Mouse (Mus musculus) hindbrain, embryonic 13.5 days (tissue): Measurements from ENCODE around the gene Parp1. TPM values are rescaled to one million over a fixed set of nuclear protein-coding genes. Genes with fewer than 3 reads are reported as not detected.
"Not testable (repeated sequence)": the region's sequence is repeated elsewhere in the genome, so short reads cannot be mapped to it uniquely, and the experiment has no call there.

ENCODE experiments used
- ATAC-seq: fragments of 200-750 bp; cut with Nextera tagmentation; 2 replicates; pipeline ENCODE4 v1.8.0; 2017; ENCODE audit warnings: moderate TSS enrichment; ENCODE audit not compliant: low FRiP score
- H3K27ac ChIP-seq: fragments of 300-500 bp; sonication (generic); 2 replicates; pipeline ENCODE4 v1.5.1; 2015; ENCODE audit warnings: inconsistent platforms, mild to moderate bottlenecking, moderate library complexity
- H3K27me3 ChIP-seq: fragments of 300-500 bp; sonication (generic); 2 replicates; pipeline ENCODE4 v1.6.1; 2015; ENCODE audit warnings: mild to moderate bottlenecking, inconsistent platforms
- H3K36me3 ChIP-seq: fragments of 300-500 bp; sonication (generic); 2 replicates; pipeline ENCODE4 v1.6.1; 2015; ENCODE audit warnings: mild to moderate bottlenecking, inconsistent platforms
- H3K4me1 ChIP-seq: fragments of 300-500 bp; sonication (generic); replicated peaks from 2 replicates; pipeline ENCODE4 v1.6.1; 2015; ENCODE audit warnings: inconsistent platforms
- H3K4me2 ChIP-seq: fragments of 300-500 bp; sonication (generic); 2 replicates; pipeline ENCODE4 v1.6.1; 2015; ENCODE audit warnings: inconsistent platforms, mild to moderate bottlenecking, moderate library complexity
- H3K4me3 ChIP-seq: fragments of 300-500 bp; sonication (generic); 2 replicates; pipeline ENCODE4 v1.5.1; 2015; ENCODE audit warnings: mild to moderate bottlenecking, inconsistent platforms
- H3K9ac ChIP-seq: fragments of 300-500 bp; sonication (generic); 2 replicates; pipeline ENCODE4 v1.6.1; 2015; ENCODE audit warnings: mild to moderate bottlenecking, inconsistent platforms
- H3K9me3 ChIP-seq: fragments of 300-500 bp; sonication (generic); 2 replicates; pipeline ENCODE4 v1.6.1; 2016; ENCODE audit warnings: inconsistent platforms
- WGBS: fragments of 180-500 bp; shearing (Covaris S2); methylation state at CpG from one replicate; pipeline ENCODE4 v1.1.7; 2015; 5-methylcytosine and 5-hydroxymethylcytosine counted together
- polyA plus RNA-seq: library from polyadenylated mRNA; unstranded; fragments of >200 nt; fragmentation: Nextera tagmentation; extraction: Ambion mirVana; gene quantifications from 2 replicates; pipeline ENCODE4 v1.2.1, GENCODE M21; 2015

Parp1 gene
- polyA plus RNA-seq, 1 experiment from 2014 or later, result 113 TPM

DNA sequence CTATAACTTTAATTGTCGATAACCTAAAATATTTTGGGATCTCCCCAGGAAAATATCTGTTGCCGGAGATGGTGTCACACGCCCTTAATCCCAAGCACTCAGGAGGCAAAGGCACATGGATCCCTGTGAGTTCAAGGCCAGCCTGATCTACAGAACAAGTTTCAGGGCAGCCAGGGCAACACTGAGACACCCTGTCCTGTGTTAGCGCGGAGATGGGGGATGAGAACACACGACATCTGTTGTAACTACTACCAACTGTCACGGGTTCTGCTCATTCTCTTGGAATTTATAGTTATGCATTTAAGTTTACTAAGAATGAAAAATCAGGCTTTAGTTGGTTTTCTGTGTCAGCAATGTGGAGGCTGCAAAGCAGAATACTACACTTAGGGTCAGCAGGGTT lies 476 bp upstream of the Parp1 start:
- 35% methylated on average over 7 of the region's 7 CpGs for WGBS
- peak overlapping the region; percentile 95 for H3K4me3 ChIP-seq

DNA sequence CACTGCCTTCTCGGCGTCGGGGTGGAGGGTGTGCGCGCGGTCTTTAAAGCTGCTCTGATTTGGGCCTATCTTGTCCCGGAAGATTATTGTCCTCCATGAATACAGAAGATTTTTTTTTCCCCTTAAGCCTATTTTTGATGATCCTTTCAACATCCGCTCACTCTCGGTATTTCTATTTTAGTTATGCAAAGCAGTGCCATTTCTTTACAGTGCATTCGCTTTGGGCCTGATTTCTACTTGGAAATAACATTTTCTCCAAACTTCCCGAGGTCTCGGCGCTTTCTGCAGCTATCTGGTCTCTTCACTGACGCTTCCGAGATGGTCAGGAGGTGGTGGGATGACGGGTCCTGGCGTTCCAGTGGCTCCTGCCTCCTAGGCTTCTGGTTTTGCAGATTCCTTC lies 729 bp downstream of the Parp1 start:
- Histone ChIP-seq H3K4me2 (peak overlapping the region; percentile 94), H3K9ac (peak overlapping the region; percentile 96), H3K27me3 (no peaks in the 10 kb centered on the region), H3K4me1 (peaks cover 38% of the 10 kb centered on the region), H3K4me3 (peak overlapping the region; percentile 95), H3K9me3 (no peaks in the 10 kb centered on the region), H3K36me3 (peaks cover 25% of the 10 kb centered on the region), H3K27ac (peak overlapping the region; percentile 95)
- no peak for ATAC-seq
- under 1% methylated on average over 17 of the region's 17 CpGs for WGBS

More for the DNA sequence above, 476 bp upstream of the Parp1 start:
- peak overlapping the region; percentile 94 for H3K4me2 ChIP-seq
- ATAC-seq, result peak; percentile 49
- H3K36me3 ChIP-seq, result 0 out of 2 replicates have a peak, but pooled peaks cover 13% of the 10 kb centered on the region
- peak overlapping the region; percentile 96 for H3K9ac ChIP-seq
- H3K27ac ChIP-seq, result peak overlapping the region; percentile 95
- H3K9me3 ChIP-seq, result no peaks in the 10 kb centered on the region
- peaks cover 38% of the 10 kb centered on the region for H3K4me1 ChIP-seq
- H3K27me3 ChIP-seq, result no peaks in the 10 kb centered on the region

DNA sequence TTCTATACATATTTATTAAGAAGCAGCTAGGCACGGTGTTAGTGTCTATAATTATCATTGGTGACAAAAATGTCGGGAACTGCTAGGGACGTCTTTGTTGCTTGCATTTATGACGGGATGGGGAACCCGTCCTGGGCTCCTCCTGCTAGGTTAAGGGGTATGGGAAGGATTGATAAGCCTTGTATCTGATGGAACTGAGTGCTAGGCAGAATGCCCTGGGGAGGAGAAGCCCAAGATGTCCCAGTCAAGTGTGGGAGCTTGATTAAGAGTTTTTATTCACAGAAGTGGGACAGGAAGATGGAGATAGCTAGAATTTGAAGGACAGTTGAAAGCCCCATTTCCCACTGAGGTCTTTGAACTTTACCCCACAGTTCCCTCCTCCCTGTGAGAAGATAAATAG lies 1.5 kb downstream of the Parp1 start:
- peak overlapping the region; percentile 95 for H3K27ac ChIP-seq
- H3K4me3 ChIP-seq, result peak overlapping the region; percentile 95
- WGBS, result 10% methylated on average over 5 of the region's 5 CpGs
- no peak for ATAC-seq
- H3K4me2 ChIP-seq, result peak overlapping the region; percentile 94
- H3K27me3 ChIP-seq, result no peaks in the 10 kb centered on the region
- peaks cover 31% of the 10 kb centered on the region for H3K36me3 ChIP-seq
- no peaks in the 10 kb centered on the region for H3K9me3 ChIP-seq
- peaks cover 38% of the 10 kb centered on the region for H3K4me1 ChIP-seq
- H3K9ac ChIP-seq, result peak overlapping the region; percentile 96

DNA sequence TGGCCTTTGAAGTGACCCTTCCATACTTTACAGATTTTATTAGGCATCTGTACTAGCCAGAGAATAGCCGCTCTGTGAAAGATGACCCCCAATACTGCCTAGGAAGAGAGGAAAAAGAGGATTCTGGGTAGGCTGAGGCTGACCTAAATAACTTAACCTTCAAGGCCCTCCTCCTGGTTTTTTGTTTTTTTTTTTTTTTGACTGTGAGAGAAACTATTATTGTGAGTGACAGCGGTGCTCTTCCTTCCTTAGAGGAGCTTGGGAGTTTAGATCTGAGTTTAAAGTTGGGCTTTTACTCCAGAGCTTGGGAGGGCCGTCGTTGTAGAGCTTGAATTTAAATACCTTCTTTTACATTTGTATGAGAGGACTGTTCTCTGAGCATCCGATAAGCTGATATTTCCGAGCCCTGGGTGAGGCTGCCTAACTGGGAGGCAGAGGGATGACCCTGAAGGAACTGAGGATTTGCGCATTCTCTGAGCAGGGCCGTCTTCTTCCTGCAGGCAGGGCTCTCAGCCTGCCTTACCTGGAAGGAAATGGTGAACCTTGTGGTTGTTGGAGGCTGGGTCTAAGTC lies 2.4 kb downstream of the Parp1 start:
- 65% methylated on average over 8 of the region's 8 CpGs for WGBS
- Histone ChIP-seq H3K4me1 (peaks cover 38% of the 10 kb centered on the region), H3K4me3 (peak overlapping the region; percentile 95), H3K9me3 (no peaks in the 10 kb centered on the region), H3K27ac (no peak overlapping the region), H3K9ac (peak overlapping the region; percentile 96; the same call in 1 of the 2 replicates), H3K4me2 (peak overlapping the region; percentile 94), H3K36me3 (peaks cover 38% of the 10 kb centered on the region), H3K27me3 (no peaks in the 10 kb centered on the region)
- no peak for ATAC-seq

DNA sequence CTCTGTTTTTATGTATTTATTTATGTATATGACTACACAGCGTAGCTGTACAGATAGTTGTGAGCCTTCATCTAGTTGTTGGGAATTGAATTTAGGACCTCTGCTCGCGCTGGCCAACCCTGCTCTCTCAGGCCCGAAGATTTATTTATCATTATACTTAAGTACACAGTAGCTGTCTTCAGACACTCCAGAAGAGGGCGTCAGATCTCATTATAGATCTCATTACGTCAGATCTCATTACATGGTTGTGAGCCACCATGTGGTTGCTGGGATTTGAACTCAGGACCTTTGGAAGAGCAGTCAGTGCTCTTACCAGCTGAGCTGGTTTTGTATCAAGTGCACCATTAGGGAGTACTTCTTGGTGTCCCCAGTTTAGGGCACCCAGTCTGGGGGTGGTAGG lies 3.0 kb downstream of the Parp1 start:
- H3K27ac ChIP-seq, H3K27me3 ChIP-seq, H3K9me3 ChIP-seq, ATAC-seq, H3K9ac ChIP-seq: not testable (repeated sequence)
- Histone ChIP-seq H3K4me3 (peak overlapping the region; percentile 95; the same call in 1 of the 2 replicates), H3K4me2 (peak overlapping the region; percentile 94; the same call in 1 of the 2 replicates), H3K4me1 (peaks cover 38% of the 10 kb centered on the region), H3K36me3 (peaks cover 44% of the 10 kb centered on the region)
- 85% methylated on average over 6 of the region's 6 CpGs for WGBS

DNA sequence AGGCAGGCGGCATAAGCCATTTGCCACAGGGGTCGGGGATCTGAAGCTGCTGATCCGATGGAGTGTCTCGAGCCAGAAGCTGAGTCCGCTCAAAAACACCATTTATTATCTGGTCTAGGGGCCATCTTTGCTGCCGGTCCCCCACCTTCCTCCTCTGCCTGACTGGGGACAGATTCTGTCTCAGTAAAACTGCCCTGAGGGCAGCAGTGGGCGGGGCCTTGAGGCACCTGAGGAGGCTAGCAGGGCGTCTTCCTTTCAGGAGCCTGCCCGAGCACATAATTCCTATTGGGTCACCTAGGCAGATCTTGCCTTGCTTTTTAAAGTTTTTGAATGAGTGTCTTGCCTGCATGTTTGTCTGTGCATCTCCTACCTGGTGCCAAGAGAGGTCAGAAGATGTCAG lies 3.4 kb downstream of the Parp1 start:
- Histone ChIP-seq H3K27ac (no peak overlapping the region), H3K27me3 (no peaks in the 10 kb centered on the region), H3K4me1 (peaks cover 38% of the 10 kb centered on the region), H3K36me3 (peaks cover 48% of the 10 kb centered on the region), H3K4me2 (no peak overlapping the region), H3K9ac (no peak overlapping the region), H3K9me3 (no peaks in the 10 kb centered on the region), H3K4me3 (no peak overlapping the region)
- 95% methylated on average over 9 of the region's 9 CpGs for WGBS
- ATAC-seq, result no peak

DNA sequence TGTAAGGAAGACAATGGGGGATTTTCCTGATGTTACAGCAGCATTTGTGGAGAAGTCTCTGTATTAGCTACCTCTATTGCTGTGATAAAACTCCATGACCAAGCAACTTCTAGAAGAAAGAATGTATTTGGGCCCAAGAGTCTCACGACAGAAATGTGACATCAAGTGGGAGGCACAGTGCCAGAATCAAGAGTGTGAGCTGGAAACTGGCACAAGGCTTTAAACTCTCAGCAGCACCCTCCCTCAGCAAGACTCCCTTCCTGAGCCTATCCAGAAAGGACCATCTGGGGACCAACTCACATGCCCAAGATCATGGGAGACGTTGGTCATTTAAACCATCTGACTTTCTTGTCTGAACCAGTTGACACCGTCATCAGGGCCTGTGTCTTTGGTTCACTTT lies 7.8 kb downstream of the Parp1 start:
- no peak overlapping the region for H3K4me3 ChIP-seq
- no peak overlapping the region for H3K9ac ChIP-seq
- ATAC-seq, result no peak
- H3K4me1 ChIP-seq, result peaks cover 15% of the 10 kb centered on the region
- peaks cover 91% of the 10 kb centered on the region for H3K36me3 ChIP-seq
- no peaks in the 10 kb centered on the region for H3K9me3 ChIP-seq
- no peaks in the 10 kb centered on the region for H3K27me3 ChIP-seq
- WGBS, result 90% methylated on average over 3 of the region's 3 CpGs
- H3K4me2 ChIP-seq, result no peak overlapping the region
- no peak overlapping the region for H3K27ac ChIP-seq

DNA sequence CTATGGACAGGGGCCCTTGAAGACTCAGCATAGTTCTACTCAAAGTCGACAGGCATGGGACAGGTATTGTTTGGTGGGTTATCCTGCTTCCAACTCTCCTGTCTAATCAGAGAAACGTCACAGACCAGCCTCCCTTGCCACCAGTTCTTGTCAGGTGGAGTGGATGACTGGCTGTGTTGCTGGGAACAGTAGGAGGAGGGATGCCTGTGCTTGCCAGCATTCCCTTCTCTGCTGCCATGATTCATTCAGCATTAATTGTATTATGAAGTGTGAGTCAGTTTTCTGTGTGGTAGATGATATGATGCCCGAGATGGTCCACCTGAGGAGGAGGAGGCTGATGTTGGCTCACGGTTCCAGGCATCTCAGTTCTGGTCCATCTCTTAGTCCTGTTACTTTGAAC lies 9.1 kb downstream of the Parp1 start:
- no peak overlapping the region for H3K4me2 ChIP-seq
- H3K9ac ChIP-seq, result no peak overlapping the region
- no peaks in the 10 kb centered on the region for H3K9me3 ChIP-seq
- no peak overlapping the region for H3K27ac ChIP-seq
- H3K4me3 ChIP-seq, result no peak overlapping the region
- H3K27me3 ChIP-seq, result no peaks in the 10 kb centered on the region
- H3K4me1 ChIP-seq, result peaks cover 2% of the 10 kb centered on the region; the same call in 1 of the 2 replicates
- H3K36me3 ChIP-seq, result peaks cover 95% of the 10 kb centered on the region
- 88% methylated on average over 4 of the region's 4 CpGs for WGBS
- no peak for ATAC-seq

DNA sequence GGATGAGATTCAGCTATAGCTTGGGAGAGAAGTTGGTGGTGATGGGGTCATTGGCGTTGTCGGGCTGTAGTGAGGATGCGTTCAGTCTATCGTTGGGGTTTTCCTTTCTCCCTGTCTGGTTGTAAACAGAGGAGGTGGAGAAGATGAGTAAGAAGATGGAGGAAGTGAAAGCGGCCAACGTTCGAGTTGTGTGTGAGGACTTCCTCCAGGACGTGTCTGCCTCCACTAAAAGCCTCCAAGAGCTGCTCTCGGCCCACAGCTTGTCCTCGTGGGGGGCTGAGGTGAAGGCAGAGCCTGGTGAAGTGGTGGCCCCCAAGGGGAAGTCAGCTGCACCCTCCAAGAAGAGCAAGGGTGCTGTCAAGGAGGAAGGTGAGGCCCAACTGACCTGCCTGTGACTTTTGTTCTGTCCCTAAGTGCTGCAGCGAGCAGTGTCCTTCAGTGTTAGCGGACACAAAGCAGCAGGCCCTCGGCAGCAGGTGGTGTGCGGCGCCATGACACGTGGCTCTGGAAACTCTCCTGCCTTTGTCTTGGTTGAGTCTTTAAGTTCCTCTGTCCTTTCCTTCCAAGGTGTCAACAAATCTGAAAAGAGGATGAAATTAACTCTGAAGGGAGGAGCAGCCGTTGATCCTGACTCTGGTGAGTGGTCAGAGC lies 19.2 kb downstream of the Parp1 start:
- H3K36me3 ChIP-seq, result peaks cover 99% of the 10 kb centered on the region
- no peaks in the 10 kb centered on the region for H3K4me1 ChIP-seq
- H3K27ac ChIP-seq, result no peak overlapping the region
- no peak overlapping the region for H3K4me3 ChIP-seq
- H3K27me3 ChIP-seq, result no peaks in the 10 kb centered on the region
- no peak overlapping the region for H3K9ac ChIP-seq
- no peak overlapping the region for H3K4me2 ChIP-seq
- H3K9me3 ChIP-seq, result no peaks in the 10 kb centered on the region
- 96% methylated on average over 17 of the region's 17 CpGs for WGBS
- ATAC-seq, result no peak

DNA sequence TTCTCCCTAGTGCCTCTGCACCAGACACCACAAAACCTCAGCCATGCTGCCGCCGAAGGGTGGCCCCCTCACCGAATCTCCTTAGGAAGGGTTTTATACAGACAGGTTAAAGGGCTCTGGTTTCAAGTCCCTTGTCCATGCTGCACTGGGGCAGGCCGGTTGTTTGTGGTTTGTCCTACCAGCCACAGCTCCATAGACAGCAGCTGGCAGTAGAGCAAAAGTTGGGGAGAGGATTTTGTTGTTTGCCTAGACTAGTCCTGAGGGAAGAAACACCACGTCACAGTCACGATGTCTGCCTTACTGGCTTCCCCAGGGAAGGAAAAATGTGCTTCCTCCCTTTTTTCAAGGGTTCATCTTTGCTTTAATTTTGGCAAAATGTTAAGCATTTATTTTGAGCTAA lies 31.9 kb downstream of the Parp1 start:
- H3K27me3 ChIP-seq, result no peaks in the 10 kb centered on the region
- 95% methylated on average over 6 of the region's 6 CpGs for WGBS

DNA sequence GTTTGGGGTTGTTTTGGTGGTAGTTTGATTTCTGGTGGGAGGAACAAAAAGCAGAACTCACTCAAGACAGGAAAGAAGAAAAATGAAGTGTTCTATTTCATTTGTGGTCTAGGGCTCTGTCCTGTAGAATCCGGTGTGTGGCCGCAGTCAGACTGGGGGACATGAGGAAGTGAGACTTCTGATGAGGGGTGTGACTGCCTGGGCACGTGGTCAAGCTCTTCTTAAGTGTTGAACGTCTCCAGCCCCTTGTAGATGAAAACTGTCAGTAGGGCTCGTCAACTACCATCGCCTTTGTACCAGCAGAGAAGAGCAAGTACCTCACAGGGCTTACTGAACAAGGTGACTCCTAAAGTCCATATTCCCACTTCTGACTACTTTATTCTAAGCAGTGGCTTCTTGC lies 33.1 kb downstream of the Parp1 start:
- H3K27ac ChIP-seq, result no peak overlapping the region
- H3K36me3 ChIP-seq, result peaks cover 77% of the 10 kb centered on the region
- no peaks in the 10 kb centered on the region for H3K9me3 ChIP-seq
- 93% methylated on average over 6 of the region's 6 CpGs for WGBS
- no peak overlapping the region for H3K4me3 ChIP-seq
- no peak overlapping the region for H3K4me2 ChIP-seq
- no peaks in the 10 kb centered on the region for H3K27me3 ChIP-seq
- H3K9ac ChIP-seq, result no peak overlapping the region
- ATAC-seq, result no peak
- no peaks in the 10 kb centered on the region for H3K4me1 ChIP-seq

More for the DNA sequence above, 31.9 kb downstream of the Parp1 start:
- no peaks in the 10 kb centered on the region for H3K9me3 ChIP-seq
- H3K4me3 ChIP-seq, result no peak overlapping the region
- H3K36me3 ChIP-seq, result peaks cover 90% of the 10 kb centered on the region
- no peak for ATAC-seq
- H3K27ac ChIP-seq, result no peak overlapping the region
- no peak overlapping the region for H3K9ac ChIP-seq
- H3K4me2 ChIP-seq, result no peak overlapping the region
- no peaks in the 10 kb centered on the region for H3K4me1 ChIP-seq

DNA sequence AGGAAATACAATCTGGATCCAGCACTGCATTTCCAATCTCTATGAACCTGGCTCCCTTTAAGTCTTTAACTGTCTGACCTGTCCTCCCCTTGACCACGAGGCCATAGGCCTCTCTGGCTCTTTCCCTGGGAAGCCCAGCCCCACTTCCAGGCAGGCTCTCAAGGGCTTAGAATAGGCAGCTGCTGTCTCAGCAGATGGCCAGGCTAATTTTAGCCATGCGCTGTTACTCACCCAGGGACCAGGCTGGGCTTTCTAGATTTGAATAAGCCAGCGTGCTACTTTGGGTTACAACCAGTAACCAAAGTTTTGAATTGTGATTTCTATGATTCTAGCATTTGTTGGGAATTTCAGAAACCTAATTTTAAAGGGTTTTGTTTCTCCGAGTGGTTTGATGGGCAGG lies 35.9 kb downstream of the Parp1 start:
- Histone ChIP-seq H3K4me1 (no peaks in the 10 kb centered on the region), H3K4me3 (no peak overlapping the region), H3K27ac (no peak overlapping the region), H3K9ac (no peak overlapping the region), H3K9me3 (no peaks in the 10 kb centered on the region), H3K27me3 (no peaks in the 10 kb centered on the region), H3K36me3 (peaks cover 52% of the 10 kb centered on the region), H3K4me2 (no peak overlapping the region)
- WGBS, result 71% methylated on average over 4 of the region's 4 CpGs
- no peak for ATAC-seq

DNA sequence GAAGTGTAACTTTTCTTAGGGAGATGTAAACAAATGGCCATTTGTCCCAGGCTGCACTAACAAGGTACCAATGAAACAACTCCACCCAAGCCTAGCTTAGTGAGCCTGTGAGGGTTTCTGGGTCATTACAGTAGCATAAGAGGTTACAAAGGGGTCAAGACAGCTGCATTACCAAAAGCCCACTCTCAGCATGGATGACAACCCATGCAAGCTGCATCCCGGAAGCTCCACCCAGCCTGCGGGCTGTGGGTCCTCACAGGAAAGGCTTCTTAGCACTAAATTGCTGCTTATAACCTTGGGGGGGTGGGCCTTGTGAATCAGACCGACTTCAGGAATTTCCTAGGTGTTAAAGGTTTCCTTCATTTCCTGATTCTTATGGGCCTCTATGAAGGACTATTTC lies 37.4 kb downstream of the Parp1 start:
- Histone ChIP-seq H3K4me1 (no peaks in the 10 kb centered on the region), H3K9ac (no peak overlapping the region), H3K27ac (no peak overlapping the region), H3K36me3 (peaks cover 37% of the 10 kb centered on the region), H3K27me3 (no peaks in the 10 kb centered on the region), H3K4me2 (no peak overlapping the region), H3K9me3 (no peaks in the 10 kb centered on the region), H3K4me3 (no peak overlapping the region)
- 90% methylated on average over 3 of the region's 3 CpGs for WGBS
- no peak for ATAC-seq
